Mouse (Mus musculus): ENCODE data around the gene Pom121. TPM values are rescaled to one million over a fixed set of nuclear protein-coding genes. Genes with fewer than 3 reads are reported as not detected.
"Not testable (repeated sequence)": the region's sequence is repeated elsewhere in the genome, so short reads cannot be mapped to it uniquely, and the experiment has no call there.

The Pom121 gene
- total RNA-seq, 2 experiments from 2014 or later, result 11.7 to 11.9 TPM

- peak; percentile 94 to 99 for DNase-seq
- intact Hi-C loops (cut with DNase I), result no loop called here
Observed at GRCm38 (mm10) chr5:135369787-135370654, 24.3 kb downstream of the Pom121 start, which contains the start of gene Nsun5. TSS of gene Nsun5 (plus strand) at chr5:135369953.

DNA sequence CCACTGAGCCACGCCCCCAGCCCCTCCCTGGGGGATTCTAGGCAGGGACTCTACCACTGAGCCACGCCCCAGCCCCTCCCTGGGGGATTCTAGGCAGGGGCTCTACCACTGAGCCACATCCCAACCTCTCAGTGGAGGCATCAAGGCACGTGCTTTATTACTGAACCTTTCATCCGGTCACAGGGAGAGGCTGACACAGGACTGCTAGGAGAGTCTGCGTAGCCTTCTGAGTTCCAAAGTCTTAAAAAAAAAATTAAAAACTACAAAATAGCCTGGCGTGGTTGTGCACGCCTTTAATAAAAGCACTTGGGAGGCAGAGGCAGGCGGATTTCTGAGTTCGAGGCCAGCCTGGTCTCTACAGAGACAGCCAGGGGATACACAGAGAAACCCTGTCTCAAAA is 25.1 kb downstream of the Pom121 start:
- intact Hi-C loops (cut with DNase I); DNase-seq: not testable (repeated sequence)

DNA sequence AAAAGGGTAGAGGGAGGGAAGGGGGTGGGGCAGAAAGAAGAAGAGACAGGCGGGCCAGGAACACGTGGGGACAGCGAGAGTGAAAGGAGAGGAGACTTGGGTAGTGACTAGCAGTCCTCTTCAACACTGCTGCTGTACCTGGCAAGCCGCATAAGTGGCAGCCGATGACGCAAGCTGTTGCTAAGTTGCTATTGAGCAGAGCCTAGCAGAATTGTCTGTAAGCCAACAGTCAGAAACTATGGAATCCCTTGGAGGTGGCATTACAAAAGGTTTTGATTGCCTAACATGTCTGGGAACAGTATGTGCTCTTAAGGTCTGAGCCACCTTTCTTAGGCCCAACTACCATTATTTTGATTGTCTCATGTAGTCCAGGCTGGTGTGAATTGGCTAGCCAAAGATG is 26.0 kb downstream of the Pom121 start:
- DNase-seq, result no peak
- intact Hi-C loops (cut with DNase I), result no loop called here

- intact Hi-C loops (cut with DNase I), result no loop called here
- DNase-seq, result no peak
Observed at GRCm38 (mm10) chr5:135367841-135368240, 26.5 kb downstream of the Pom121 start.

- intact Hi-C loops (cut with DNase I), result no loop called here
- no peak for DNase-seq
Observed at GRCm38 (mm10) chr5:135363540-135363939, 30.8 kb downstream of the Pom121 start.

GRCm38 (mm10) chr5:135362572-135362971 is 31.8 kb downstream of the Pom121 start:
- no peak for DNase-seq
- intact Hi-C loops (cut with DNase I), result no loop called here

DNA sequence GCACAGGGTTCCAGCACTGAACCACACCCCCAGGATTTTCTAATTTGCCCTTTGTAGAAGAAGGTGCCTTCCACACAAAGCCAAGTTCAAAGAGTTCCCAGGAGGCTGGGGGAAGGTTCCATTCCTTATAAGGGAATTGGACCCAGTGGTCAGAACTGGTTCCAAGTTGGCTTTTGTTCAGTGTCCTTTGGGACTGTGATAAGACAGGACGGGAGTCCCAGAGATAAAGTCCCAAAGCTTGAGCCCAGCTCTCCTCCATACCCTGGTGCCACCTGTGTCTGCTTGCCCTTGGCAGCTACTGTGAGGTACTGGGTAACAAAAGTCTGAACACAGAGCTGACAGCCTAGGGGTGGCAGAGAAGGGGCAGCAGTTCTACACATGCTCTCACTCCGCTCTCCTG is 34.6 kb downstream of the Pom121 start:
- DNase-seq, result peak; percentile 27 to 42
- intact Hi-C loops (cut with DNase I), result no loop called here

DNA sequence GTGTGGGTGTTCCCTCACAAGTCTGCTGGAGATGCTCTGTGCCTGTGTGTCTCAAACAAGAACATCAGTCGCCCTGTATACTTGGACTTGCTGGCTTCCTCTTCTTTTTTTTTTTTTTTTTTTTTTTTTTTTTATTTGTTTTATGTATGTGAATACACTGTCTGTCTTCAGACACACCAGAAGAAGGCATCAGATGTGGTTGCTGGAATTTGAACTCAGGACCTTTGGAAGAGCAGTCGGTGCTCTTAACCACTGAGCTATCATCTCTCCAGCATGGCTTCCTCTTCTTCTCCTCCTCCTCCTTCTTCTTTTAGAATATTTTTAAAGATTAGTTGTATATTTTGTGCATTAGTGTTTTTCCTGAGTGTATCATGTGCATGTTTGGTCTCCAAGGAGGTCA is 36.8 kb downstream of the Pom121 start:
- peak in 1 of 2 experiments; percentile 31 for DNase-seq
- intact Hi-C loops (cut with DNase I), result no loop called here

GRCm38 (mm10) chr5:135356090-135356489 is 38.3 kb downstream of the Pom121 start:
- no peak for DNase-seq
- intact Hi-C loops (cut with DNase I), result no loop called here

DNA sequence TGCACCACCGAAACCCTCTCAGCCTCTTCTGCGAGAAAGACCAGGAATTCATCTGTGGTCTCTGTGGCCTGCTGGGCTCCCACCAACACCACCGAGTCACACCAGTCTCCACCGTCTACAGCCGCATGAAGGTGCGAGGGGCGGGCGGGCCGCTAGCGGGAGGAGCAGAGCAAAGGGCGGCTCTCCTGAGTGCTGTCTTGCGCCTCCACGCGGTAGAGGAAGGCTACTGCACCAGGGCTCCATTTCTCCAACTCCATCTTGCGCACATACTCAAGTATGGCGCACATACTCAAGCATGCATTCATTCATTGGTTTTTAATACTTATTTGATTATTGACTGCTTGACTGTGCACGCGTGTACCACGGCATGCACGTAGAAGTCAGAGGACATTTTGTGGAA is 40.8 kb downstream of the Pom121 start:
- DNase-seq, result no peak
- intact Hi-C loops (cut with DNase I), result no loop called here

GRCm38 (mm10) chr5:135352995-135353394 is 41.4 kb downstream of the Pom121 start, which contains the start of gene Trim50:
TSS of gene Trim50 (plus strand) at chr5:135353295.
- intact Hi-C loops (cut with DNase I), result no loop called here
- DNase-seq, result no peak

GRCm38 (mm10) chr5:135351606-135352005 is 42.7 kb downstream of the Pom121 start:
- intact Hi-C loops (cut with DNase I), result no loop called here
- DNase-seq, result no peak

DNA sequence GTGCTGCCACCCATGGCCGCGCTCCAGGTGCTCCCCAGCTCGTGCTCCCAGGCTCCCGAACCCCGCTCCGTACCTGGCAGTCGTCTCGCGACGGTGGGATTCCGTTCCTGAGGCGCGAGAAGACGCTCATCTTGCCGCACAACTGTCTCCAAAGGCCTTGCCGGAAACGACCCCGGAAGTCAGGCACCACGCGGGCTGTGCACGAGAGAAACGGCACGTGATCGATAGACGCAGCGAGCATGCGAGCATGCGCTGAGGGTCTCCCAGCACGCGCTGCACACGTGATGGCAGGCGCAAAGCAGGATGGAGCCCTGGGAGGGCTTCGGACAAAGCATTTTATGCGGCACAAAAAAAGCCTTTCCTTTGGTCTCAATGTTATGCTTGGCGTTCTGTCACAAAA is 44.5 kb downstream of the Pom121 start, which contains the start of gene Fkbp6:
Gene Fkbp6 (minus strand): TSS at position 183 of the 400 bp plus-strand sequence.
- DNase-seq, result no peak
- intact Hi-C loops (cut with DNase I), result no loop called here

DNA sequence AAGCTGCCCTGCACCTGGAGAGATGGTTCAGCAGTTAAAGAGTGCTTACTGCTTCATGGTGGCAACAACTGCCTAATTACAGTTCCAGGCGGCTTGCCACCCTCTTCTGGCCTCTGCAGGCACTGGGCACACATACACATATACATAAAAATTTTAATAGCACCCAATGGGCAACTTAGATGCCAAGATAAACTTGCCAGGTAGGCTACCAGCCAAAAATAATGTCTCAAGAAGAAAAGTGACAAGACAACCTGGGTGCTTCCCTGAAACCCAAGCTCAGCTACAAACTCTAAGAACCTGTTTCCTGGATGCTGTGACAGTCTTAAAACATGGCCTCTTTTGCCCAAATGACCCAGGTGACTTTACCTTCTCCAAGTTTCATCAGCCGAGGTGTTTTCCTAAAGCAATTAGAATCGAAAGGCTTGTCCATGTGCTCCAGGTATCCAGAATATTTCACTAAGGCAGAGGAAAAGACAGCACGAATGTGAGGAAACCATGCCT is 46.8 kb downstream of the Pom121 start:
- no peak for DNase-seq
- intact Hi-C loops (cut with DNase I), result no loop called here

GRCm38 (mm10) chr5:135346430-135346829 is 47.9 kb downstream of the Pom121 start:
- intact Hi-C loops (cut with DNase I), result no loop called here
- no peak for DNase-seq

GRCm38 (mm10) chr5:135345989-135346388 is 48.4 kb downstream of the Pom121 start:
- no peak for DNase-seq
- intact Hi-C loops (cut with DNase I), result no loop called here

GRCm38 (mm10) chr5:135337575-135337974 is 56.8 kb downstream of the Pom121 start:
- DNase-seq, result no peak
- intact Hi-C loops (cut with DNase I), result loop anchor here (5.0 kb wide), 1 partner anchor 100 kb away; no protein-coding TSS in a partner anchor

GRCm38 (mm10) chr5:135331161-135331560 is 63.2 kb downstream of the Pom121 start:
- no peak for DNase-seq
- intact Hi-C loops (cut with DNase I), result no loop called here

GRCm38 (mm10) chr5:135330201-135330600 is 64.1 kb downstream of the Pom121 start:
- intact Hi-C loops (cut with DNase I), result no loop called here

GRCm38 (mm10) chr5:135329471-135329870 is 64.9 kb downstream of the Pom121 start:
- intact Hi-C loops (cut with DNase I), result no loop called here
- DNase-seq, result no peak

More at GRCm38 (mm10) chr5:135330201-135330600, 64.1 kb downstream of the Pom121 start:
- DNase-seq, result no peak
